In the genomic region with DNA sequence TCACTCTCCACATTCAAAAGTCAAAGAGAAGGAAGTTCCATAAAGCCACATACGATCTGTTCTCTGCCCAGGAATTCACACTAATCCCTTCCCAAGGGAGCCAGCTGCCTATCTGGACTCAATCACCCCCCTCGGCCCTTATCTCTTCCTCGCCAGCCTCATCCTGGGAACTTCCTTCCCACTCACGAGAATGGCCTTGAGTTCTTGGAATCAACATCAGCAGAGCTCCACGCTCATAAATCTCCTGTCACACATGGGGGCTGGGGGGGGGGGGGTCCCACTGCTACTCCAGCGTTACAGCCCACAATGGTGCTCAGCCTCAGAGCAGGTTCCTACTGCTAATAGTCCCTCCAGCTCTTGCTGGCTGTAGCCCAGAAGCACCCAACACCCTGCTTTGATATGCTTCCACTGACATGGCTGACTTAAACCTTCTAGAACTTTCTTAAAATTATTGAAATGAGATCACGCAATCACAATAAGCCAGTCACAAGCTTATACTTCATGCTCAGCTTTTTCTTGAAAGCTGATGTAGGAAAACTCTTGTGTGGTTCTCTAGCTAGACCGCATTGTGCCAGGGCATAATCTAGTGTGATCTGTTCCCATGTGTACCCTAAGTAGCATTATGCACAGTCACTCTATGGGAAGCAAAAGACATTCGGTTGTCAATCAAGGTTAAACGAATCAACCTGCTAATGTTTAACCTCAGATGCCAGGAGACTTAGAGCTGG, we compare ENCODE assay signal across 16 mouse cellular contexts.
DNase-seq lines count a peak whose midpoint lies in the region; ATAC-seq and TF ChIP-seq lines count a peak whose summit lies in the region.
"Had no signal": no experiment of that assay in that cellular context is flagged by ENCODE, and none has a peak within 500 bp of the region (broad histone marks: within the 10 kb centered on the region; RNA-seq: fewer than 3 reads in every experiment).

No protein-coding gene starts in this region.

- no peaks in the 10 kb centered on the region for H3K27me3 ChIP-seq in liver, embryonic 11.5 days (replicated peaks; ENCODE audit: control insufficient read depth, insufficient read depth, low read length)
- H3K27me3 ChIP-seq in kidney, adult 2 months (replicated peaks; ENCODE audit: control insufficient read depth, insufficient read depth, low read length) = no peaks in the 10 kb centered on the region
- no peaks in the 10 kb centered on the region for H3K27me3 ChIP-seq in midbrain, postnatal 0 days (ENCODE audit: insufficient read depth, low read length)
- H3K27me3 ChIP-seq: forebrain, embryonic 15.5 days; heart, embryonic 13.5 days; liver, embryonic 13.5 days; midbrain, embryonic 15.5 days; neural tube, embryonic 13.5 days had no signal

- no peak for ATAC-seq in liver, embryonic 11.5 days (replicated peaks; ENCODE audit: low FRiP score)
- ATAC-seq in midbrain, postnatal 0 days (ENCODE audit: low FRiP score) = no peak
- ATAC-seq: forebrain, embryonic 15.5 days; hindbrain, embryonic 16.5 days; midbrain, embryonic 15.5 days had no signal

- WGBS in liver, embryonic 11.5 days = 38% methylated on average over 10 of the region's 10 CpGs
- 18% methylated on average over 10 of the region's 10 CpGs for WGBS in kidney, adult 2 months
- 59% methylated on average over 10 of the region's 10 CpGs for WGBS in midbrain, postnatal 0 days

- H3K9ac ChIP-seq in liver, embryonic 11.5 days (ENCODE audit: low read depth, low read length) = no peak overlapping the region
- no peak overlapping the region for H3K9ac ChIP-seq in midbrain, postnatal 0 days (replicated peaks; ENCODE audit: low read length, poor library complexity, severe bottlenecking)
- H3K9ac ChIP-seq: forebrain, embryonic 15.5 days; heart, embryonic 13.5 days; liver, embryonic 13.5 days; midbrain, embryonic 15.5 days; neural tube, embryonic 13.5 days had no signal

- peak; percentile 18 for DNase-seq in liver
- DNase-seq in liver, embryonic 11.5 days (ENCODE audit: low spot score) = no peak
- peak; percentile 85 for DNase-seq in kidney, adult 2 months
- peak; percentile 54 to 76 for DNase-seq in kidney, postnatal 36 days
- peak; percentile 79 for DNase-seq in yolk sac, embryonic 10.5 days (ENCODE audit: low spot score)
- DNase-seq in midbrain, postnatal 0 days (ENCODE audit: low spot score) = no peak
- no peak for DNase-seq in urinary bladder, postnatal 25 days (ENCODE audit: low spot score)
- DNase-seq: cerebellum, adult 9-10 months; gastrocnemius, postnatal 10 days; liver, embryonic 13.5 days; thymus, postnatal 25 days had no signal

- H3K4me1 ChIP-seq in liver, embryonic 11.5 days (replicated peaks; ENCODE audit: control insufficient read depth, insufficient read depth, low read length) = peaks cover 4% of the 10 kb centered on the region
- peaks cover 32% of the 10 kb centered on the region for H3K4me1 ChIP-seq in kidney, adult 2 months (ENCODE audit: control insufficient read depth, insufficient read depth, low read length)
- no peaks in the 10 kb centered on the region for H3K4me1 ChIP-seq in midbrain, postnatal 0 days (ENCODE audit: insufficient read depth, low read length)
- H3K4me1 ChIP-seq: forebrain, embryonic 15.5 days had no signal

- H3K9me3 ChIP-seq in liver, embryonic 11.5 days (ENCODE audit: control insufficient read depth, low read length) = no peaks in the 10 kb centered on the region
- no peaks in the 10 kb centered on the region for H3K9me3 ChIP-seq in midbrain, postnatal 0 days (ENCODE audit: low read length)
- H3K9me3 ChIP-seq: forebrain, embryonic 15.5 days; heart, embryonic 13.5 days; liver, embryonic 13.5 days; midbrain, embryonic 15.5 days; neural tube, embryonic 13.5 days had no signal

- no peak overlapping the region for H3K4me3 ChIP-seq in liver, embryonic 11.5 days (ENCODE audit: low read depth, low read length)
- no peak overlapping the region for H3K4me3 ChIP-seq in kidney, adult 2 months (ENCODE audit: insufficient read depth, low read depth, low read length)
- H3K4me3 ChIP-seq in midbrain, postnatal 0 days (ENCODE audit: low read depth, low read length) = no peak overlapping the region
- H3K4me3 ChIP-seq: forebrain, embryonic 15.5 days; heart, embryonic 13.5 days; liver, embryonic 13.5 days; midbrain, embryonic 15.5 days; neural tube, embryonic 13.5 days had no signal

- no peak overlapping the region for H3K4me2 ChIP-seq in liver, embryonic 11.5 days
- H3K4me2 ChIP-seq in midbrain, postnatal 0 days (ENCODE audit: low read depth, low read length, poor library complexity, severe bottlenecking) = no peak overlapping the region
- H3K4me2 ChIP-seq: forebrain, embryonic 15.5 days; heart, embryonic 13.5 days; liver, embryonic 13.5 days; midbrain, embryonic 15.5 days; neural tube, embryonic 13.5 days had no signal

- TF ChIP-seq CTCF in kidney, adult 2 months (conservative IDR thresholded peaks at IDR 0.05; ENCODE audit: insufficient read depth, insufficient read length, low read depth, low read length) = no peak
- no peak for TF ChIP-seq CTCF in midbrain, postnatal 0 days (IDR thresholded peaks at IDR 0.05)

- peaks cover 3% of the 10 kb centered on the region; the same call in 1 of the 2 replicates for H3K36me3 ChIP-seq in liver, embryonic 11.5 days (ENCODE audit: control insufficient read depth, insufficient read depth, low read length)
- no peaks in the 10 kb centered on the region; the same call in none of the 2 replicates for H3K36me3 ChIP-seq in kidney, adult 2 months (ENCODE audit: control insufficient read depth, insufficient read depth, low read length)
- H3K36me3 ChIP-seq in midbrain, postnatal 0 days (ENCODE audit: insufficient read depth, low read length) = no peaks in the 10 kb centered on the region; the same call in 1 of the 2 replicates
- H3K36me3 ChIP-seq: forebrain, embryonic 15.5 days; midbrain, embryonic 15.5 days; neural tube, embryonic 13.5 days had no signal

- no peak for TF ChIP-seq POLR2A in kidney, adult 2 months (IDR thresholded peaks at IDR 0.05; ENCODE audit: low read depth, low read length)

- no peak overlapping the region for H3K27ac ChIP-seq in liver, embryonic 11.5 days (ENCODE audit: low read depth, low read length)
- peak overlapping the region; percentile 84 for H3K27ac ChIP-seq in kidney, adult 2 months (ENCODE audit: insufficient read depth, low read depth, low read length)
- H3K27ac ChIP-seq in midbrain, postnatal 0 days (ENCODE audit: low read depth, low read length) = no peak overlapping the region
- H3K27ac ChIP-seq: forebrain, embryonic 15.5 days; heart, embryonic 13.5 days; liver, embryonic 13.5 days; midbrain, embryonic 15.5 days; neural tube, embryonic 13.5 days had no signal

Comparison
In these comparisons a context has a peak if more than half of its experiments do, and no peak if none do; other contexts are left out.
1. DNase-seq: peak in liver (single experiment), kidney, adult 2 months (single experiment), kidney, postnatal 36 days (2 of 2) and yolk sac, embryonic 10.5 days (single experiment); none in liver, embryonic 11.5 days (single experiment), midbrain, postnatal 0 days (single experiment) and urinary bladder, postnatal 25 days (single experiment).